Mouse (Mus musculus) CD4-positive, CD25-positive, alpha-beta regulatory T cell, adult 2 months (primary cell): ENCODE data around the gene Tm2d3.

Experiments used
- DNase-seq: peaks from one replicate; pipeline ENCODE4 v3.0.0-alpha.2; 2012; ENCODE audit warnings: low read depth, low spot score

The Tm2d3 gene

GRCm38 (mm10) chr7:65690869-65691268 lies at the start of gene Tm2d3:
Gene Tm2d3, plus strand, starts transcription at chr7:65691169.
- DNase-seq, result no peak

GRCm38 (mm10) chr7:65642371-65643304 lies 48.3 kb upstream of the Tm2d3 start:
- DNase-seq, result peak; percentile 46

GRCm38 (mm10) chr7:65643861-65644421 lies 47.0 kb upstream of the Tm2d3 start:
- peak; percentile 11 for DNase-seq

GRCm38 (mm10) chr7:65644643-65645351 lies 46.2 kb upstream of the Tm2d3 start, which contains the start of gene Tarsl2:
Gene Tarsl2, plus strand, starts transcription at chr7:65644898.
- peak; percentile 98 for DNase-seq

GRCm38 (mm10) chr7:65645996-65646395 lies 45.0 kb upstream of the Tm2d3 start:
- no peak for DNase-seq

GRCm38 (mm10) chr7:65650662-65651061 lies 40.3 kb upstream of the Tm2d3 start:
- DNase-seq, result no peak

GRCm38 (mm10) chr7:65657490-65658120 lies 33.4 kb upstream of the Tm2d3 start:
- no peak for DNase-seq

- no peak for DNase-seq
These were observed 27.7 kb upstream of the Tm2d3 start for GRCm38 (mm10) chr7:65663225-65663790.

GRCm38 (mm10) chr7:65663886-65664285 lies 27.1 kb upstream of the Tm2d3 start:
- no peak for DNase-seq

- DNase-seq, result no peak
These were observed 23.5 kb upstream of the Tm2d3 start for GRCm38 (mm10) chr7:65667491-65667890.

- DNase-seq, result no peak
These were observed 12.9 kb upstream of the Tm2d3 start for GRCm38 (mm10) chr7:65678050-65678449.

- no peak for DNase-seq
These were observed 11.9 kb upstream of the Tm2d3 start for GRCm38 (mm10) chr7:65678900-65679595.

- DNase-seq, result no peak
These were observed 9.8 kb upstream of the Tm2d3 start for GRCm38 (mm10) chr7:65681166-65681565.

- no peak for DNase-seq
These were observed 6.6 kb upstream of the Tm2d3 start for GRCm38 (mm10) chr7:65684256-65684835.

GRCm38 (mm10) chr7:65686664-65687063 lies 4.3 kb upstream of the Tm2d3 start:
- DNase-seq, result no peak

GRCm38 (mm10) chr7:65691929-65692605 lies 1.1 kb downstream of the Tm2d3 start:
- no peak for DNase-seq

GRCm38 (mm10) chr7:65692883-65693282 lies 1.9 kb downstream of the Tm2d3 start:
- DNase-seq, result no peak

- peak; percentile 93 for DNase-seq
These were observed 2.4 kb downstream of the Tm2d3 start for GRCm38 (mm10) chr7:65693301-65693821.

- peak; percentile 69 for DNase-seq
These were observed 5.5 kb downstream of the Tm2d3 start for GRCm38 (mm10) chr7:65696450-65696849.

GRCm38 (mm10) chr7:65702076-65702475 lies 11.1 kb downstream of the Tm2d3 start:
- no peak for DNase-seq
